Mouse (Mus musculus) fat pad, adult 2 months (tissue): Measurements from ENCODE around the gene Dctn1.
"Not testable (repeated sequence)": the region's sequence is repeated elsewhere in the genome, so short reads cannot be mapped to it uniquely, and the experiment has no call there.

ENCODE experiments used
- DNase-seq: peaks from one replicate; pipeline ENCODE4 v3.0.0-alpha.2; 2011; ENCODE audit warnings: low read depth, low spot score; ENCODE audit errors: extremely low read depth

The Dctn1 gene

DNA sequence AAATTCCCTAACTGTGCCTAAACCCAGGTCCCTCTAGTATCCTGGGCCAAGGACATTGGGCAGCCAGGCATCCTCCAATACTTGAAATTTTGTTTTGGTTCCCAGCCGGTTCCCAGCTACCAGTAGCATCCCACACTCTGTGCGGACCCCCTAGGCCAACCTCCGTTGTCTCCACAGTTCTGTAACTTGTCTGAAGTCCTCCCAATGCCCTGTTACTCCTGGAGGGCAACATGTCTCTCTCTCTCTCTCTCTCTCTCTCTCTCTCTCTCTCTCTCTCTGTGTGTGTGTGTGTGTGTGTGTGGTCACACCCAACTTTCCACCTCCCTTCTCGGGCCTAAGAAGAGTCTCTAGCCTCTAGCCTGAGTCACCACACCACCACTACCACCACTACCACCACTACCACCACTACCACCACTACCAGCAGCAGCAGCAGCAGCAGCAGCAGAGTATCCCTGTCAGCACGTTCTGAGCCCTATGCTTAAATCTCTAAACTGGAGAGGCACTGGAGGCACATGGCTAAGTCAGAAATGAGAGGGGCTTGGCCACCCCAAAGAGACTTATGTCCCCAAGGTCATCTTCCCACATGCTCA lies 29.3 kb upstream of the Dctn1 start:
- DNase-seq: no peak

DNA sequence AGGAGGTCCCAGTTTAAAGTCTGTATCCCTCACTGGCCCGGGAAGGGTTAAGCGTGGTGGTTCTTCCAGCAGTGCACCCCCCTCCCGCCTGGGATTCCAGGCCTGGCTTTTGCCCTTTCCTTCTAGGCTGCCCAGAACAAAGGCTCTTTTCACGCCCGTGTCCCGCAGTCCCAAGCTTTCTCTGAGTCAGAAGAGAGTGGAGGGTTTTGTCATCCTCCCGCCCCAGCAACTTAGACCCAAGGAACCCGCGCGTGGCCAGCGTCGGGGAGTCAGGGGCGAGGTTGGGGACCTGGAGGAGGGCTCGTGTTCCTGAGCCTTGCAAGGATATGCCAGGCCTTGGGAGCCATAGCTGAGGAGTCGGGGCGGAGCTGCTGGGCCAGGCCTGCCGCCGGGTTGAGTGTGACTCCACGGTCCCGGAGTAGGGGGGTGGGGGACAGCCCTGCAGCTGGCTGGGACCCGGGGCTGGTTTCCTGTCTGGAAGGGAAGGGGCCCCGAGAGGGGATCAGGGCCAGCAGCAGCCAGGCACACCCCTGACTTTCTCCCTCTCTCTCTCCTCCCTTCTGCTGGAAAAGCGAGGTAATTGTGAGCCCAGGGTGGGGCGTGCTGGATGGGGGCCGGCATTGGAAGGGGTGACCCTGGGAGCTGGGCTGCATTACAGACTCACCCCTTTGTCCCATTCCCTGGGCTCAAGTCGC lies 28.7 kb upstream of the Dctn1 start:
- no peak for DNase-seq

DNA sequence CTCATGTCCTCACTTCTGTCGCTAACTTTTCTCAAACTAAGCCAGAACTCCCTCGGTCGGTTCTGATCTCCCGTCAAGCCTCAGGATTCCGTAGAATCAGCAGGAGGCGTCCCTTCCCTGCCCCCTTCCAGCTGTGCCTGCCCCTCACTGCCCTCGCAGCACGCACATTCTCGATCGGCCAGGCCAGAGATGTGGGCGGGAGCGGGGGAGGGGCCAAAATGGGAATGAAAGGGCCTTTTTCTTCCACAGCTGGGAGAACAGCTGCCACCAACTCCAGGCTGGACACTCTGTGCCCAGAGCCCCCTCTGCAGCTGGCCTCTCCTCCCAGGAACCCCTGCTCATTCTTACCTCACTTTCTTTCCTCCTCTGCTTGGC lies 28.2 kb upstream of the Dctn1 start:
- DNase-seq: no peak

DNA sequence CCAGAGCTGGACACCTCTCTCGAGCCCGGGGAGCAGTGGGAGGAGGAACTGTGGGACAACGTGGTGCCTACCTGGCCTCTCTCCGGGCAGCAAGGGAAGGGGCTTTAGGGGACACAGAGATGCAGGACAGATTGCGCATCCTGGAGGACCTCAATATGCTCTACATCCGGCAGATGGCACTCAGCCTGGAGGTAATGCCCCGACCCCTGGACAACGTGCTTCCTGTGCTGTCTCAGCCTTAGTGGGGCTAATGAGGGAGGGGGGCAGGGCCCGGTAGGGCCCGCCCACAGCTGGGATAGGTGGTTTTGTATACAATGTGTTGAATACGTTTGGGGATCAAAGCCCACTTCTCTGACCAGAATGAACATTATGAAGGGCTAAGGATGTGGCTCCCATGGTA lies 27.7 kb upstream of the Dctn1 start:
- no peak for DNase-seq

DNA sequence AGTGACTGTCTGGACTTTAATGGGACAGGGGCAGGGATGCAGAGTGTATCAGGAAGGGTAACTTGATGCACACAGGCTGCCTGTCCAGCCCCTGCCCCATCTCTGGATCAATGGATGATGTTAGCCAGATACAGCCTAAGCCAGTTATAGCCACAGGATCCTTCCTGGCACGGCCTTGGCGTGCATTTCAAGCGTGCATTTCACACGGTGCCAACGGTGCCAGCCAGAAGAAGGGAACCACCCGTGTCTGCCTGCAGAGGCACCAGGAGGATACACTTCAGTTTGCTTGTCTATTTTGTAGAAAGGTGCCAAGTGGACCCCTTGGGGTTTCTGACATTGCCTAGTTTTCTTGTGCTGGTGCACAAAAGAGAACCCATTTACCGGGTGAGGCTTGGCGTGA lies 25.7 kb upstream of the Dctn1 start:
- DNase-seq: no peak

DNA sequence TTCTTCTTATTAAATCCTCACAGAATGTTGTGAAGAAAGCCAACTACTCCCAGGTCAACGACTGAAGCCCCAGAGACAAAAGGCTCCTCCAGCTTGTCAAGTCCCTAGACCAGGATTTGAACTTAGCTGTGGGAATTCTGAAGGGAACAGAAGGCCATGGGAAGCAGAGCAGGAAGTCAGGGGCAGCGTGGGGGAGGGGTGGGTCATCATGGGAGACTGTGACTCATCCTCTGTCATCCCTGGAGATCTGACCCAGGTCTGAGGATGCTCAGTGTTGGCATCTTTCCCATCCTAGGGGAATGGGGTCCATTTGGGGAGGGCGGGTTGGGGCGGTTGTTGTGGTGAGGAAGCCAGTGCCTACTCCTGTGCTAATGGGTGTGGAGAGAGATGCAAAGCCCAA lies 24.1 kb upstream of the Dctn1 start:
- DNase-seq: no peak

DNA sequence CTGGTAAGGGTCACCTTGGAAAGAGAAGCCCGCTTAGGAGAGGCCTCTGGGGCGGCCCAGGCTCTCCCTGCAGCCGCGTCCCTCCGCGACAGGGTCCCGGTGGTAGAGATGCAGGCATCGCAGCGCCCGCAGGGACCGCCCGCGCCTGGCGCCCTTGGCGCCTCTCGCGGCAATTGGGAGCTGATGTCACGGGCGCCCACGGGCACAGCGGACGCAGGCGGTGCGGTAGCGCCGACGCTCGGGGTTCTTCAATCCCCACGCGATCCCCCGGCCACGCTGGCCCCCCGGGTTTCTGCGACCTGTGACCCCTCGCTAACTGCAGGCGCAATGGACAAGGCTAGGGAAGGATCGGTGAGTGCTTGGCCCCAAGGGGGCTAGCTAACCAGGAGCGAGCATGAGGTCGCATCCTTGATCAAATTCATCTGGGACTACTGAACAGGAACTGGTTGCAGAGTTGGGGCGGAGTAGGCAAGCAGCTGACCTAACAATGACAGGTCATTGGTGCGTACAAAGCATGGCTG lies 23.4 kb upstream of the Dctn1 start:
- DNase-seq: no peak

DNA sequence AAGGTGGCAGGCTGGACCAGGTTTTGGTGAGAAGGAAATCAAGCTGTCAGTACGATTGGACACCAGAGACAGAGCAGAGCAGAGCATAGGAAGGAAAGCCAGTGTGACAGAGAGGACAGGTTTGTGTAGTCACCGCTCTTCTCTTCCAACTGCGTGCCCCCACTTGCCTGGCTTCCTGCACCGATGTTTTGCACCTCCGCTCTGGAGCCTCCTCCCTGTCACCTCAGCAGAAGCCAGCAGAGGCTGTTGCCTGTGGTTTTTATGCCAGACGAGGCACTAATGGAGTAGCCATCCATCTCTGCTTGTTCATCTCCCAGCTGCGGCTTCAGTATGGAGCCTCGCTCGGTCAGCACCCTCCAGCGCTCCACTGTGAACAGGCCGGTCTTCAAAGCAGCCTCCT lies 22.8 kb upstream of the Dctn1 start:
- no peak for DNase-seq

DNA sequence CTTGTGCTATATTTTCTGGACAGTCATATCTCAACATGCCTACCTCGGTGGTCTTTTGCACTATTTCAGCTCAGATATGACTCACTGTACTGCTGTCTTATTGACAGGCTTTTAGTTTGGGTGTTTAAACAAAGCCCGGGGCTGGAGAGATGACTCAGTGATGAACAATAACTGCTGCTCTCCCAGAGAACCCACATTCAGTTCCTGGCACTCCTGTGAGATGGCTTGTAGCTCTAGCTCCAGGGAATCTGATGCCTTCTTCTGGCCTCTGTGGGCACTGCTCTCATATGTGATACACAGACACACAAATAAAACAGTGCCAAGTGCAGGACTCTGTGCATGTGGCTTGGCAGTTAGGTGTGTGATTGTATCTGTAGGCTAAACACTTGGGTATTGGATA lies 20.5 kb upstream of the Dctn1 start:
- no peak for DNase-seq

DNA sequence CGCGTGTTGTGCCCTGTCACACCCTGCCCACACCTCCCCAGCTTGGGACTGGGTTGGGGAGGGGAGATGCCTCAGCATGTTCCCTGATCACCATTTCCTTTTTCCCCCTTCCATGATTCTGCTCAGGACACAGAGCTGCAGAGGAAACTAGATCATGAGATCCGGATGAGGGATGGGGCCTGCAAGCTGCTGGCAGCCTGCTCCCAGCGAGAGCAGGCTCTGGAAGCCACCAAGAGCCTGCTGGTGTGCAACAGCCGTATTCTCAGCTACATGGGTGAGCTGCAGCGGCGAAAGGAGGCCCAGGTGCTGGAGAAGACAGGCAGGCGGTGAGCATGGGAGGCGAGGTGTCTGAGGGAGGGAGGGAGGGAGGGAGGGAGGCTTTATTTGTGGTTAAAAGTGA lies 19.9 kb upstream of the Dctn1 start:
- DNase-seq: no peak

DNA sequence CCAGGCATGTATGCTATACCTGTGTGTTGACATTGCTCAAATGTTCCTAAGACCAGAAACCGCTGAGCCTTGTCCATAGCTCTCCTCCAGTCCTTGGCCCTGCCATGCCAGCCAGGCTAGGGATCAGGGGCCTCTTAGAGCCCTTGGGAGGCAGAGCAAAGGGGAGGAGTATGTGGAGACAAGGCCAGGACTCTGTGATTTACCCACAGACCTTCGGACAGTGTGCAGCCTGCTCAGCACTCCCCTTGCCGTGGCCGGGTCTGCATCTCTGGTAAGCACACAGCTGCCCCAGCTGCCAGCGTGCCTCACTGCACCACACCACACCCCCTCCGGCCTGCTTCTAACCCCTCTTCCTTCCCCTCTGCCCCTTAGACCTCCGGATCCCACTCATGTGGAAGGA lies 18.4 kb upstream of the Dctn1 start:
- DNase-seq: no peak

DNA sequence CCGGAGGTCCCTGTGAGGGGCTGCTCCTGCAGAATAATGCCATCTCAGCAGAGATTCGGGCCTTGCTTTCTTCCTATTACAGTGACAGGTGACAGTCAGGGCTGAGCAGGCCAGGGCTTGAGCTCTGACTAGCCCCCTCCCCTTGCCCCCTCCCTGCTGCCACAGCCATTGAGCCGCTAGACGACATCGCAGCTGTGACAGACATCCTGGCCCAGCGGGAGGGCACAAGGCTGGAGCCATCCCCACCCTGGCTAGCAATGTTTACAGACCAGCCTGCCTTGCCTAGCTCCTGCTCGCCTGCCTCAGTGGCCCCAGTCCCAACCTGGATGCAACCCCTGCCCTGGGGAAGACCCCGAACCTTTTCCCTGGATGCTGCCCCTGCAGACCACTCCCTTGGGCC lies 14.0 kb upstream of the Dctn1 start:
- no peak for DNase-seq

DNA sequence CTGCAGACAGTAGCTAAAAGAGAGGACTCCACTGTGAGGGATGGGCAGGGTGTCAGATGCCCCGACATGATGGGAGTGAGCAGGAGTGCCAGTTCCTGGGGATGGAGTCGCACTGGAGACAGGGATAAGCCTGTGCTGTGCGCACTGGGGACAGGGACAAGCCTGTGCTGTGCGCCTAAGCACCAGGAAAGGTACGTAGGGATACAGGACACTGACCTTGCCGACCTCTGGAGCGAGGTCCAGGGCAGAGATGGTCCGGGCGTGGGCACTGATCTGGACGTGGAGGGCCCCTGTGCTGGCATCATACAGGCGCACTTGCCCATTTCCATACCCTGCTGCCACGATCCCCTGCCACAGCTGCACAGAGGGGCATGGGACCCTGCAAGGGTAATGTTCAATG lies 12.7 kb upstream of the Dctn1 start:
- no peak for DNase-seq

DNA sequence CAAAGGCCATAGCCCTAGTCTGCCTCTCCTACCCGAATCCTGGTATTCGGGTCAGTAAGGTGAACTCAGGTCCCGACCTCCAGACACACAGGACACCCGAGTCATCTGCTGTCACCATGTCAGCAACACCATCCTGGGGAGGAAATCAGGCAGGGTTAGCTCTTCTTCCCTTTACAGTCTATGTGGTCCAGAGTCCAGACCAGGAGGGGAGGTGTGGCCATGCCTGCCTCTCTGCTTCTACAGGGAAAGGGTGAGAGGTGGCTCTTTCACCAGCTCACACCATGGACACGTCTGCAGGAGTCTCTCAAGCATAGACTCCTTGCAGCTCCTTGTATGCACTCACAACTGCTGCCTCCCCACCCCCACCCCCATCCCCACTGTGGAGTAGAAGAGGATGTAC lies 12.2 kb upstream of the Dctn1 start:
- DNase-seq: no peak

DNA sequence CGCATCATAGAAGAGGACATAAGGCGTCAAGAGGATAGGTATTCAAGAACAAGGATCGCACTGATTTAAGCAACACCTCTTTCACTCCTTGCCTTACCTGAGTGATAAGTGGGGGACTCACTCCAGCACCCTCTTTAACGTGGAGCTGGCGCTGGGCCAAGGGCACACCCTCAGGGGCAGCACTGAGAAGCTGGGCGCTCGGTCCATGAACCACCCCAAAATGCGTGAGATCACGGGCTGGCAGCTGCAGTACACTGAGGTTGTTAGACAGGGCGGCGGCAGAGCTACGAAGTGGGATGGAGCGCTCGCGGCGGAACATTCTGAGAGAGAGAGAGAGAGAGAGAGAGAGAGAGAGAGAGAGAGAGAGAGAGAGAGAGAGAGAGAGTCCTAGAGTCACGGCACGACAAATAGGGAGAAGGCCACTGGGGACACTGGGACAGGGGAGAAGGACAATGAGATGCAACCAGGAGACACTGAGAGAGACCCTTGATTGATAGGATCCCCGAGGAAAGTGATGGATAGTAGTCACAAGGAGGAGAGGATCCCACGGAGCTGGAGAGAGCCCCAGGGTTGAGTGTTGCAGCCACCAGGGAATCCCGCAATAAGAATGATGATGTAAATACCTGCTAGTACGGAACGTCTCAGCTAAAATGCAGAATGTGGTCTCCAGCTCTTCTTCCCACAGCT lies 10.0 kb upstream of the Dctn1 start:
- DNase-seq: no peak

DNA sequence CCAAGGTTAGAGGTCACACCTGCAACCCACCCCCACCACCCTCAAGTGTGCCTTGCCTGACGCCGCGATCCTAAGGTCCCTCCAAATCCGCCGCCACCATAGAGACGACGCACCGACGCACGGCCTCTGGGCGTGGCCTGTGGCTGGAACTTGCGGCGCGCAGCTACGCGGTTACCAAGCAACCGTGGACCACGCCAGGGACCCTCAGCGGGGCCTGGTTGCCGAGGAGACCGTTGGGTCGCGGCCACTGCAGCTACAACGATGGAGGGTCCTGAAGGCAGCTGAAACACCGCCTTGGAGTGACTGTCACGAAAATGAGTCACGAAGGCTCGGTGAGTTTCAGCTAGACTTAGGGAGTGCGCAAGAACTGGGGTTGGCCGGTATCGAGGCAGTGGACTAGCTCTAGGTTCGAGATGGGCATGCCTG lies 9.4 kb upstream of the Dctn1 start, which contains the start of the genes Wdr54 and 1700003E16Rik:
Gene Wdr54 (minus strand): TSS at position 139 of the 426 bp plus-strand sequence.
Gene 1700003E16Rik (plus strand): TSS at position 146 of the 426 bp plus-strand sequence.
- no peak for DNase-seq

DNA sequence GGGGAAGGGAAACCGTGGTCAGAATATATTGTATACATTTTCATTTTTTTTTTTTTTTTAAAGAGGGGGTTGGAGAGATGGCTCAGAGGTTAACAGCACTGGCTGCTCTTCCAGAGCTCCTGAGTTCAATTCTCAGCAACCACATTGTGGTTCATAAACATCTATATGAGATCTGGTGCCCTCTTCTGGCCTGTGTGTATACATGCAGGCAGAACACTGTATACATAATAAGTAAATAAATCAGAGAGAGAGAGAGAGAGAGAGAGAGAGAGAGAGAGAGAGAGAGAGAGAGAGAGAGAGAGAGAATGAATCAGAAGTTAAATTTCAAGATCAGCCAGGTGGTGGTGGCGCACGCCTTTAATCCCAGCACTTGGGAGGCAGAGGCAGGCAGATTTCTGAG lies 6.3 kb upstream of the Dctn1 start:
- DNase-seq: not testable (repeated sequence)

DNA sequence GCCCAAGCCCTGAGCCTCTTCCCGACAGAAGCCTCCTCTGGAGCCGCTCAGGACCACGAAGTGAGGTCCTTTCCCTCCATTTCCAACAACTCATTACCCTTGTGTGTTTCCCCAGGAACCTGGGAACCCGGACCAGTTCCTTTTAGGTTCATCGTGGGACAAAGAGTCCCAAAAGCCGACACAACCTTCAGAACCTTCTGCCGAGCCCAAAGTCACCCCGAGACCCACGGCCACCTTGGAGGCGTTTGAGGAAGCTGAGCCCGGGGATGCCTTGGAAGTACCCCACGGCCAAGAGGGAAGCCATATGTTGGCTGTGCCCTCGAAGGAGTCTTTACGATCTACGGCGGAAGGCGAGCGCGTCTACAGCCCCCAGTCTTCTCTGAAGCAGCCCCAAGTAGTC lies 4.3 kb upstream of the Dctn1 start:
- DNase-seq: no peak

DNA sequence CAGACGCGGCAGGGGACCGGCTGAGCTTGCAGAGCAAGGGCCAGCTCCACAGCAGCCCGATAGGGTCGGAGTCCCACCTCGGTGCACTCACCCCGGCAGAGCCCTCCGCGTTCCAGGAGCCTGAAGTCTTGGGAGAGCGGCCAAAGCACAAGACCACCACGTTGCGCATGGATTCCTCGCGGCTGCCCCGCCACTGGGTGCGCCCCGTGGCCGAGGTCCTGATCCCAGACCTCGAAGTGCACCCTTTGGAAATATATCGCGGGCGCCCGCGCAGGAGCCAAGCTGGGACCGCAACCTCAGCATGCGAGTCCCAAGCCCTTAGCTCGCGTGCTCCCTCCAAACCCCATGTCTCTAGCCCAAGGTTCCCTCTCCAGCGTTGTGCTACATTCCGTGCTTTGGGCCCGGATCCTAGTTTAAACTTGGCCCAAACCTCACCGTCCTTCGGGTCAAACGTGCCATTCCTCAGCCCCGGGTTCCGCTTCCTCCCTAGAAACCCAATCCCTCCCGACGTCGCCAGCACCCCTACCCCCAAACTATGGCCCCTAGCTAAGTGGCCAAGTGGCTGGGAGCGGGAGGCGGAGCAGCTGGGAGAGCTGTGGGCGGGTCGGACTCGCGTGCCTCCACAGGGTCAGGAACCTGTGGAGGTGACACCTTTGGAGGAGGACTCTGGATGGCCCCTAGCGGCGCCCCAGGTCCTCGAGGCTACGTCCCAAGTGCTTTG lies 3.6 kb upstream of the Dctn1 start:
- DNase-seq: no peak

DNA sequence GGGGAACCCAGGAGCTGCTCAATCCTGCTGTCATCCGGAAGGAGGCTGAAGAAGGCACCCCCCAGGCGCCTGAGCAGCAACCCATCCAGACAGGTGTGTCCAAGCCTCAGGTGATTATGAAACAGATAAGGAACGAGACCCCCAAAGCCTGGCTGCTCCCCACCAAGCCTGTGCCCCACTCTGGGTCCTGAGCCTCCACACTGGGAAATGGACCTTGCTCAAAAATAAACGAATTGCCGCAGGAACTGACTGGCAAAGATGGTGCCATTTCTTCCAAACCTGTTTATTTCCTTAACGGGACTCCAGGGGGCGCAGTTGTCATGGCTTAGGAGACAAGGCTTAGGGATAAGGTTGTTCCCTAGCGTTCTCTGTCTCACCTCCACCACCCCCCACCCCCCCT lies 3.0 kb upstream of the Dctn1 start:
- DNase-seq: no peak

DNA sequence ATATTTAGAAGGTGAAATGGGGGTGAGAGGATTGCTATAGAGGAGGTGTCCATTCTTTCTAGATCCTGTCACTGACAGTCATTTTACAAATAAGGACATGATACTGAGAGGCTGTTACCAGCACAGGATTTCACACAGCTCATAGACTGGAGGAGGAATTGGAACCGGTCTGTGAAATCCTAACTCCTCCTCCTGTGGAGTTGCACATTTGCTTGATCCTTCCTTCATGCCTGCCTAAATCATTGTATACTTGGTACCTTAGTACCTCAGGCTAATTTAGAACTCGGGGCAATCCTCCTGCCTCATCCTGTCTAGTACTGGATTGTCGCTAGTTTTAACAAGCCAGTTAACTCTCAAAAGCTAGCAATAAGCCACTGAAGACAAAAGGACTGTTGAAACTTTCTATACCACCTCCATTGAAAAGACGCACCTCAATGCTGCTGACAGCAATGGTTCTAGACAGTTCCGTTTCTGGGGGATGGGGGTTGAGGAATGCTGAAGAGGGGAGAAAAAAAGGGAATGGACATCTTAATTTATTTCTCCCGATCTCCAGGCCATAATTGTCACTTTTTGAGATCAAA lies 604 bp upstream of the Dctn1 start:
- peak; percentile 40 for DNase-seq
